20 mouse cellular contexts compared by ENCODE assay signal in genomic region chr9:49565846-49566245, GRCm38 (mm10).
DNase-seq lines count a peak whose midpoint lies in the region; ATAC-seq lines count a peak whose summit lies in the region.
"Had no signal": no experiment of that assay in that cellular context is flagged by ENCODE, and none has a peak within 500 bp of the region (broad histone marks: within the 10 kb centered on the region; RNA-seq: fewer than 3 reads in every experiment).

No protein-coding gene starts in this region.

- no peak overlapping the region for H3K9ac ChIP-seq in midbrain, embryonic 11.5 days (ENCODE audit: low read length)
- no peak overlapping the region for H3K9ac ChIP-seq in midbrain, embryonic 13.5 days (replicated peaks)
- H3K9ac ChIP-seq in hindbrain, embryonic 13.5 days: no peak overlapping the region
- H3K9ac ChIP-seq: embryonic facial prominence, embryonic 15.5 days; hindbrain, embryonic 12.5 days had no signal

- H3K27me3 ChIP-seq in midbrain, embryonic 11.5 days (ENCODE audit: control insufficient read depth, insufficient read depth, low read length): no peaks in the 10 kb centered on the region
- H3K27me3 ChIP-seq in midbrain, embryonic 13.5 days: no peaks in the 10 kb centered on the region
- H3K27me3 ChIP-seq in hindbrain, embryonic 13.5 days: no peaks in the 10 kb centered on the region
- H3K27me3 ChIP-seq: embryonic facial prominence, embryonic 15.5 days; hindbrain, embryonic 12.5 days had no signal

- peak; percentile 57 for DNase-seq in cerebellum, adult 9-10 months
- DNase-seq in cerebellum, postnatal 4 days (ENCODE audit: low spot score in 2 of 2): no peak
- peak; percentile 14 for DNase-seq in midbrain, embryonic 11.5 days (ENCODE audit: low spot score, missing footprints)
- peak; percentile 35 to 61 for DNase-seq in cerebellum, postnatal 14 days
- DNase-seq: adrenal gland, adult 2 months; adrenal gland, postnatal 36 days; embryo, embryonic 11 days; gastrocnemius, adult 2 months; gastrocnemius, postnatal 25 days; kidney, adult 11 months; kidney, adult 9 months had no signal

- H3K4me3 ChIP-seq in midbrain, embryonic 11.5 days (ENCODE audit: low read depth, low read length): no peak overlapping the region
- no peak overlapping the region for H3K4me3 ChIP-seq in midbrain, embryonic 13.5 days (replicated peaks)
- no peak overlapping the region for H3K4me3 ChIP-seq in hindbrain, embryonic 13.5 days
- H3K4me3 ChIP-seq: embryonic facial prominence, embryonic 15.5 days; erythroblast, embryonic 14.5 days; forebrain, embryonic 10.5 days; gastrocnemius, adult 2 months; heart, embryonic 10.5 days; hindbrain, embryonic 12.5 days had no signal

- H3K4me1 ChIP-seq in midbrain, embryonic 11.5 days (ENCODE audit: control insufficient read depth, insufficient read depth, low read length): peaks cover 16% of the 10 kb centered on the region
- H3K4me1 ChIP-seq in midbrain, embryonic 13.5 days (replicated peaks): peaks cover 25% of the 10 kb centered on the region
- H3K4me1 ChIP-seq in hindbrain, embryonic 13.5 days (replicated peaks): peaks cover 23% of the 10 kb centered on the region

- no peak for ATAC-seq in midbrain, embryonic 11.5 days (ENCODE audit: low FRiP score)
- ATAC-seq in midbrain, embryonic 13.5 days: no peak
- ATAC-seq in hindbrain, embryonic 13.5 days (ENCODE audit: low FRiP score): no peak
- ATAC-seq: forebrain, embryonic 14.5 days; hindbrain, postnatal 0 days had no signal

- peaks cover 11% of the 10 kb centered on the region; the same call in 1 of the 2 replicates for H3K36me3 ChIP-seq in midbrain, embryonic 11.5 days (ENCODE audit: control insufficient read depth, insufficient read depth, low read length)
- peaks cover 80% of the 10 kb centered on the region for H3K36me3 ChIP-seq in midbrain, embryonic 13.5 days
- H3K36me3 ChIP-seq in hindbrain, embryonic 13.5 days: peaks cover 79% of the 10 kb centered on the region

- H3K27ac ChIP-seq in midbrain, embryonic 11.5 days (ENCODE audit: low read depth, low read length): no peak overlapping the region
- no peak overlapping the region for H3K27ac ChIP-seq in midbrain, embryonic 13.5 days
- H3K27ac ChIP-seq in hindbrain, embryonic 13.5 days: no peak overlapping the region
- H3K27ac ChIP-seq: embryonic facial prominence, embryonic 15.5 days; forebrain, embryonic 10.5 days; gastrocnemius, adult 2 months; heart, embryonic 10.5 days; hindbrain, embryonic 12.5 days; hindbrain, postnatal 0 days had no signal

- 88% methylated on average over 2 of the region's 2 CpGs for WGBS in midbrain, embryonic 11.5 days
- WGBS in midbrain, embryonic 13.5 days: 94% methylated on average over 2 of the region's 2 CpGs
- WGBS in hindbrain, embryonic 13.5 days: 75% methylated on average over 2 of the region's 2 CpGs

- H3K4me2 ChIP-seq in midbrain, embryonic 11.5 days: no peak overlapping the region
- H3K4me2 ChIP-seq in midbrain, embryonic 13.5 days (replicated peaks): no peak overlapping the region
- no peak overlapping the region for H3K4me2 ChIP-seq in hindbrain, embryonic 13.5 days
- H3K4me2 ChIP-seq: embryonic facial prominence, embryonic 15.5 days; hindbrain, embryonic 12.5 days had no signal

- no peaks in the 10 kb centered on the region for H3K9me3 ChIP-seq in midbrain, embryonic 11.5 days (ENCODE audit: control insufficient read depth, low read length)
- no peaks in the 10 kb centered on the region for H3K9me3 ChIP-seq in midbrain, embryonic 13.5 days
- H3K9me3 ChIP-seq in hindbrain, embryonic 13.5 days: no peaks in the 10 kb centered on the region; the same call in 1 of the 2 replicates
- H3K9me3 ChIP-seq: embryonic facial prominence, embryonic 15.5 days; forebrain, embryonic 10.5 days; heart, embryonic 10.5 days; hindbrain, embryonic 12.5 days had no signal

Comparison
In these comparisons a context has a peak if more than half of its experiments do, and no peak if none do; other contexts are left out.
1. DNase-seq: peak in cerebellum, adult 9-10 months (single experiment), midbrain, embryonic 11.5 days (single experiment) and cerebellum, postnatal 14 days (2 of 2); none in cerebellum, postnatal 4 days (0 of 2).